Mouse (Mus musculus) spleen, adult 18-20 months (tissue): ENCODE measurements around the gene Sned1.
"Not testable (repeated sequence)": the region's sequence is repeated elsewhere in the genome, so short reads cannot be mapped to it uniquely, and the experiment has no call there.

Source experiments
- DNase-seq, 2 experiments: peaks; one replicate each; pipeline ENCODE4 v3.0.0; 2022; ENCODE audit warnings: mixed read lengths in 2 of 2

Sned1 gene

DNA sequence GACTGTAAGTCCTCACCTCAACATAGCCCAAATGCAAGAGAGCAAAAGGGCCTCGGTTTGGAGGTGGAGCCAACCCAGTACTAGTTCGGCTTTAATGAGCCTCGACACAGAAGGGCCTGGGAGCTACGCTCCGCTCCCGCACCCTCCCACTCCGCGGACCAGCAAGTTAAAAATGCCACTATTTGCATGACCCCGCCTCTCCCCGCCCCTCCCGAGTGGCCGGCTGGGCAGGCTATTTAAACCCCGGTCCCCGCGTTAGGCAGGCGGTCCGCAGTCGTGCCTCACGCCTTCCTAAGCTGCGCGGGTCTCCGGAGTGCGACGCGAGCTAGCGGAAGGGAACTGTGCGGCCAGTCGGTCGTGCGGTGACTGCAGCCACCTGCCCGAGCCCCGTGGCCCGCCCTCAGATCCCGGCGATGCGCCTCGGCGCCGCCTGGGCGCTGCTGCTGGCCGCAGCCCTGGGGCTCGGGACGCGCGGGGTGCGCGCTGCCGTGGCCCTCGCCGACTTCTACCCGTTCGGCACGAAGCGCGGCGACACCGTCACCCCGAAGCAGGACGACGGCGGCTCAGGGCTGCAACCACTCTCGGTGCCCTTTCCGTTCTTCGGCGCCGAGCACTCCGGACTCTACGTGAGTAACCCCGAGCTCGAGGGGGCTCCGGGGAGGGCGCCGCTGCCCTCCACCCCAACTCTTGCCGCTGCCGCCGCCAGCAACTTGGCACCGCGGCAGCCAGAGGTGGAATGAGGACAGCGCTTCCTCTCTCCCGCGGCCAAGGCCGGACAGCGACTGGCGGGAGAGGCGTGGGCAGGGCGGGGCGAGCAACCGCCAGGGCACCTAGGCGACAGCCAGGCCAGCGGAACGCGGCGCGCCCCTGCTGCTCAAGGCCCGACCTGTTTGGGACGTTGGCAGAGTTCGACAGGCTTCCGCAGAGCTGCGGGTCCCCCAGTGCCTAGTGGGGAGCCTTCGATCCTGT lies at the start of gene Sned1:
Gene Sned1 (plus strand): TSS at position 266 of the 969 bp plus-strand sequence.
- peak; percentile 66 to 70 for DNase-seq

DNA sequence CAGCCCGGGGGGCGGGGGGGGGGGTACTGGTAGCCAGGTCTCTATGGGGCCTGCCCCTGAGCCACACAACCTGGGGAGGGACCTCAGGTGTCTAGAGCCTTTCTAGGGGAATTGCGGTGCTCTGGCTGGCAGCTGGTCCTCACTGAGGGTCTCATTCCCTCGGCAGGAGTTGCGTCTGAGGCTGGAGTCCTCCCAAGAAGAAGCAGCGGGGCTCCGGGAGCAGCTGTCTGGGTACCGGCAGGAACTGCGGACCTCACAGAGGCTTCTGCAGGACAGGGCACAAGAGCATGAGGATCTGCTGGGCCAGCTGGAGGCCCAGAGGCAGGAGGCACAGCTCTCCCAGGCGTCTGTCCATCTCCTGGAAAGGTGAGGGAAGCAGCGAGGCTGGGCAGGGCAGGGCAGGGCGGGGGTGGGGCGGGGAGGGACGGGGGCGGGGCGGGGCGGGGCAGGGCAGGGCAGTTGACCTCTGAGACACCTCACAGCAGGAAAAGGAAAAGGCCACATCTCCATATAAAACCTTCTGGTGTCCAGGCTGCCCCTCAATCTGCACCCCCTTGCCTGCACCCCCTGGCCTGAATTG lies 44.8 kb upstream of the Sned1 start:
- no peak for DNase-seq

DNA sequence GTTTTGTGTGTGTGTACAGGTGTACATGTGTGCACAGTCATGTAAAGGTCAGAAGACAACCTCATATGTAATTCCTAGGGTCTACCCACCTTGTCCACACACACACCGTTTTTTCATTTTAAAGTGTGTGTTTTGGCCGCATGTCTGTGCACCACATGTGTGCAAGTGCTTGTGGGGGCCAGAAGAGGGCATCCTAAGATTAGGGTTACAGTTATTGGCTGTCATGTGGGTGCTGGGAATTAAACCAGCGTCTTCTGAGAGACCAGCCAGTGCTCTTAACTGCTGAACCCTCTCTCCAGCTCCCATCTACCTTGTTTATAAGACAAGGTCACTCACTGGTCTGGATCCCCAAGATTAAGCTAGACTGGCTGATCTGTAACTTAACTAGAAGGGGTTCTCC lies 40.7 kb upstream of the Sned1 start:
- no peak for DNase-seq

DNA sequence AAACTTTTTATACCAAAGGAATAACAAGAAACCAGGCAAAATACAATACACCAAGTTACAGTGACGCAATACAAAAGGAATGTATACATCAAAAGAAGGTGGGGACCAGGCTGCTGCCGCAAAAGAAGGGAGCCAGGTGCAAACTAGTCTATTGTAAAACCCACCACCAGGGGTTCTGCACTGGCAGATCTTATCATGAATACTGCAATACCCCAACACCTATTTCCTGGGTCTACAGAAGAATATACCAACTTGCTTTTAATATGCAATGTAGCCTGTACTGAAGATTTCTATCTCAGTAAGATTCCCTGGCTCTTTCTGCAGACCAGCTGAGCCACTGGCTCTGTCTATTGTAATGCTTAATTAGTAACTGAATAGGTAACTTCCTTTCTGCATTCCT lies 38.2 kb upstream of the Sned1 start:
- not testable (repeated sequence) for DNase-seq

DNA sequence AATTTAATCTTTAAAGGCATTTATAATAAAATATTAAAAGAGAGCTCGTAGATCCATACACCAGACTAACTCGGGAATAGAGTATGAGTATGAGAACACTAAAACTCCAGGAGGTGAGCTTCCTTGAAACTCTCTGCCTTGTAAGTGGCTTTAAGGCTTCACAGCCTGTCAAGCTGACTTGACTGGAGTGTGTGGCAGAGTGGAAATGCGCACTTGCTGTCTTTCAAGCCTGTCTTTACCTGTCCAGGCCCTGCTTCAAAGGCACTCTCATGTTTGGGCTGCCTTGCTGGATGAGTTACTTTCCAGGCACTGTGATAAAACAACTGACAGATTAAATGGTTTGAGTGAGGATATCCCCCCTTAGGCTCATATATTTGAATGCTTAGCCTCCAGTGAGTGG lies 37.7 kb upstream of the Sned1 start:
- no peak for DNase-seq

DNA sequence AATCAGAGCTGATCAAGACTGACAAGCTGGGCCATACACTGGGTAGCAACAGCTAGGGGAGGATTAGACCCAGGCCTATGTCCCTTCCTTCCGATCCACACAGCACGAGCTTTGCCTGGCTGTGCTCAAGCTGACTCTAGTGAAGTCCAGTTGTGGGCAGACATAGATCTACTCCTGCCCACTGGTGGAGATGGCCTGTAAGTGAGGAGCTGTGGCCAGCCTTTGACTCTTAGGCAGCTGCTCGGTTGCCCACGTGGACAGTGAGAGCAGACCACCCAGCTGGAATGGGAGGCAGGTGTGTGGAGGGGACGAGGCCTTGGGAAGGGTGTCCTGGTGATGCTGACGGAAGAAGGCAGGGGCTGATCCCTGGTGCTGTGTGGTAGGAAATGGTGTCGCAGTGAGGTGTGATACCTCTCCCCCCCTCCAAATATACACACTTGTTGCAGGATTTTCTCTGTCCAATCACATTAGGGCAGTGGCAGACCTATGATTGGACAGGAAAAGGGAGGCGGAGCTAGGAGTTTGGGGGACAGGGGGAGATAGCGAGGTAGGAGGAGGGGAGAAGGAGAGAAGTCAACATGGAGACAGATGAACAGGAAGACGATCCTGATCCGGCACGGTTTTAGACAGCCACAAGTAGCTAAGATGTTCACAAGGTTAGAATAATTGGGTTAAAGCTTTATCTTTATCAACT lies 29.2 kb upstream of the Sned1 start:
- DNase-seq = no peak

DNA sequence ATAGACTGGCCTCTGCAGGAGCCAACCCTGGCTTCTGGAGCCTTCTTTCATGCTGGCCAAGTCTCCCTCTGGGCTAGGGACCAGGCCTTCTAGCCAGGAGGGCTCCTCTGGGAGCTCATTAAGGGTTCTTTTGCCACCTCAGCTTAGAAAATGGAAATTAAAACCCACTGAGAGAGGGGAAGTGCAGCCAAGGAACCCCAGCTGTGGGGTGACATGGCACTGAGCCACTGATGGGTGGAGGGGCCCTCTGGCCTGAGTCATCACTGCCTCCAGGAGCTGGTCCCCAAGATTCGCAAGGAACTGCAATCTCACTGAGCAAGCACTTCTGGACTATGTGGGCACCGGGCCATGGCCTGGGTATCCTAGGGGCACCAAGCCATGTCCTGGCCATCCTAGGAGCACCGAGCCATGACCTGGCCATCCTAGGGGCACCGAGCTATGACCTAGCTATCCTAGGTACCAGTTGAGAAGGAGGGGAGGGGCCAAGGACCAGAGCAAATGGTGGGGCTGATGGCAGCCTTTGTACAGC lies 28.0 kb upstream of the Sned1 start:
- no peak for DNase-seq

DNA sequence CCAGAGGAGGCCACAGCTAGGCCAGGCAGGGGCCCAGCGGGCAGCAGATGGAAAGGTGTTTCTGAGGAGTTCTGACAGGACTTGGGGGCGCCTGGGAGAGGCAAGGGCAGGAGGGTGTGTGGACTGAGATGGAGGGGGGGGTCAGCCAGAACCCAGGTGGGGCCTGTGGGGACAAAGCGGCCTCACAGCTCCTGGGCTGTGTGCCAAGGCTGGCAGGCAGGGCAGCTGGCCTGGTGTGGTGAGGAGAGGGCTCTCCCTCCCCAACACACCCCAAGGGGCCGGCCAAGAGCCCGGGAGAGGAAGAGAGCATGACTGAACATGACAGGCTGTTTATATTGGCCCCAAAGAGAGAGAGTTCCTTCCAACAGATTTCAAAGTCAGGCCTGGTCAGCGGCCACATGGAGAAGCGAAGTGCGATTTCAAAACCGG lies 25.4 kb upstream of the Sned1 start:
- peak in 1 of 2 experiments; percentile 15 for DNase-seq

DNA sequence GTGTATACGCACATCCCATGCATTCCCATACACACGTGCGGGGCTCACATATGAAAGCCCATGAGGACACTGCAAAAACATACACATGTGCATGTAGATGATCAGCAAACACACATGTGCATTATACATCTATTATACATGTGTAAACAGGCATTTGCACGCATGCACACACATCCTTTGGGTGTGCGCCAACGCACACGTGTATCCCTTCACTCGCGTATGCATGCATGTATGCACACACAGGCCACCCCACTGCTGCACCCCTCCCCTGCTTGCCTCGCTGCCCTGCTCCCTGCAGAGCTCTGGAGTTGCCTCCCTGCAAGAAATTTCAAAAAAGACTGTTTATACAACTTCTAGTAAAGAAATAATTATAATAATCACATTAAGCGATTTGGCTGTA lies 24.6 kb upstream of the Sned1 start:
- DNase-seq = no peak

DNA sequence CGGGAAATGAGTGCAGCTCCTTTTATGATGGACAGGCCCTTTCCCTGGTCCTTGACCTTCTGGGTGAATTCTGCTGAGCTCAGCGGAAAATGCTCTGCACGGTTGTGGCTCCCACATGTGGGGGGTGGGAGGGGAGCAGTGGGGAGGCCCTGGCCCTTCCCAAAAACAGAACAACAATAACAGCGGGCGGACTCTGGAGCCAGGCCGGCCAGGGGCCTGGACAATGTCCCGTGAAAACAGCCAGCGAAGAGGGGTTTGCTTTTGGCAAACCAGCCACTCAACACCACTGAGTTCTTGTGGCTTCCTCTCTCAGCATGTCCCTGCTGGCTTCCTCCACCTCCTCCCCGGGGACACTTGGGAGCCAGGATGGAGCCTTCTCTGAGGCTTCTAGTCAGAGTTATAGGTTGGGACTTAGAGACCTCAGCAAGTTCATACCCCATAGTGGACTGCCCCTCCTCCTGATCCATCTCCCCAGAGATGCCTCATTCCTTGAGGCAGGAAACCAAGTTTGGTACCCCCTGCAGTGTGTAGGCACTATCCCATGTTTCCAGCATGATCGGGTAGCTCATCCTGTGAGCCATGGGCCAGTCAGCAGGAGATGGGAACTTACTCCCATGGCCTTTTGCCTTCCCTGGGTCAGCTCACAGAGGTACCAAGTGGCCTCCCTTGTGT lies 24.0 kb upstream of the Sned1 start:
- peak in 1 of 2 experiments; percentile 39 for DNase-seq

DNA sequence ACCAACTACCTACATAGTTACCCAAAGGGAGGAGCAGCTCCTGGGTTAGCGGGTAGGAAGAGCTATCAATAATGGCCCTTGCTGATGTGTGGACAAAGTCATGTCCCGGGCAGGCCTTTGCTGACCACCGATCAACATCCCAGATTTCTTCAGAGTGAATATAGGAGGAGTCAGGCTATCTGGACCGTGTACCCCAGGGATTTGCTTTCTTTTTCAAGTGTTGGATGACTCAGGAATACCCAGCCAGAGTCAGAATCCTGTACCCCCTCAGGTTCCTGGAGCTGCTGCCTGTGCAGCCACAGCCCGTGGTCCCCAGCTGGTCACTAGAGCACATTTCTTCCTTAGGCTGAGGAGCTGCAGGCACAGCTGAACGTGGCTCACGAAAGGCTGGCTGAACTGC lies 23.2 kb upstream of the Sned1 start:
- no peak for DNase-seq

DNA sequence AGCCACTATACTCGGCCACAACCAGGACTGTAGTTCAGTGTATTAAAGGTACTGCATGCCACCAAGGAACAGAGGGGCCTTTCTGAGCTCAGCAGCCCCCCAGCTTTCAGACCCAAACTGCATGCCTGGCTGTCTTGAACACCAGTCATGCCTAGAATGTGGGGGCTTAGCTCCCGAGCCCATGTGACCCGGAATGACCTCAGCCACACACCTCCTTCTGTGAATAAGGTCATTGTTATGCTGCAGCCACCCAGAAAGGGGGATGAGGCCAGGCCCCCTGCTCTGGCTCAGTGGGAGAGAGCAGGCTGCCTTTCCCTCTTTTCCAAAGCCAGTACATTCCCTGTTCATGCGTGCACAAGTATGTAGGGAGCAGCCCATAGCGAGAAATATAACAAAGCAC lies 21.0 kb upstream of the Sned1 start:
- DNase-seq = no peak

DNA sequence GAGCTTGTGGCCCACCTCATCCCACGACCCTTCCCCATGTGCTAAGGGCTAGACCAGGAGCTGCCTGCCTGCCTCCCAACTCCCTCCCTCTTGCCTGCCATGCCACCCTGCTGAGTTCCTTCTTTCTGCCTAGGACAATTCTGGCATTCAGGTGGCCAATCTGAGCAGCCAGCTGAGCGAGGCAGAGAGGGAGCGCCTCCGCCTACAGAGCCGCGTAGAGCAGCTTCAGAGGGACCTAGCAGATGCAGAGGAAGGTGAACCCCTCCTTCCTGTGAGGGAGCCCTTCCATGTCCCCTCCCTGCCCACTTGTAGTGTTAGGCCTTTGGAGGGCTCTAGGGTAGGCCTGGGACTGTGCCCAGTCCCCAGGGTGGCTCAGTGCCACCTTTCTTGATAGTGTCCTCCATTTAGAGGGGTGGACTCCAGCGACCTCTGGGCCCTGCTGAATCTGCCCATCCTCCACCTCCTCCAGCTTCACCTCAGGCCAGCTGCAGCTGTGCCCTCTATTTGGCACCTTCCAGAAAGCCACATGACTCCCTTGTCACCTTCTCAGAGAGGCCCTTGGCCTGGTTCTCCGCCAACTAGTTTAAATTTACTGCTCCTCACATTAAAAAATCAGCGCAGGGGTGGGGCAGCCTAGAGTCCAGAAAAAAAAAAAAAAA lies 18.7 kb upstream of the Sned1 start:
- DNase-seq = no peak

DNA sequence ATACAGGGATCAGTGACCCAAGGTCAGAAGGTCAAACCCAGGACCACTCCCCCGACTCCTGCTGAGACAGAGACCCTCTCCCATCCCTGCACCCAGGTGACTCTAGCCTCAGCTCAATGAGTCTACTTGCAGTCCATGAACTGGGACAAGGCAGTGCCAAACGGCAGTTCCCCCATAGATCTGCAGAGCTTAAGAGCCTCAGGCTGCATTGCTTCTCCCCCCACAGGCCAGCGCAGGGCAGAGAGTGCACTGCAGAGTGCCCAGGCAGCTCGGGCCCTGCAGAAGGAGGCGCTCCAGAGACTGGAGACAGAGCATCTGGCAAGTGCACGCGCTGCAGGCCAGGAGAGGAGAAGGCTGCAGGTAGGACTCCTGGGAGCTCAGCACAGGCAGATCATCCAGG lies 18.1 kb upstream of the Sned1 start:
- no peak for DNase-seq

DNA sequence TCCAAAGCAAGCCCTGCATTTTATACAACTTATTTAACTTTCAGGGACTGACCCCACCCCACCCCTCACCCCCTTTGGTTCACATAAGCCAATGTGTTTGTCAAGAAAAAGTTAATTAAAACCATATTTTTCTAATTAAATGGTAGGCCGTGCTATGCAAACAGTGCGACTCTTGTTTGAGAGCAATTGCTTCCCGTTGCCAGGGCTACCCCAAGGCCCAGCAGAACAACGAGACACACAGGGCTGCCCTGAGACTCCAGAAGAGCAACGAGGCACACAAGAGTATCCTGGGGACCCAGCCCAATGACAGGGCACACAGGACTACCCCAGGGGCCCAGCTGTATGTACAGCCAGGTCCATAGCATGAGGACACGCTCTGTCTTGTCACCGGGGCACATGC lies 14.9 kb upstream of the Sned1 start:
- no peak for DNase-seq

DNA sequence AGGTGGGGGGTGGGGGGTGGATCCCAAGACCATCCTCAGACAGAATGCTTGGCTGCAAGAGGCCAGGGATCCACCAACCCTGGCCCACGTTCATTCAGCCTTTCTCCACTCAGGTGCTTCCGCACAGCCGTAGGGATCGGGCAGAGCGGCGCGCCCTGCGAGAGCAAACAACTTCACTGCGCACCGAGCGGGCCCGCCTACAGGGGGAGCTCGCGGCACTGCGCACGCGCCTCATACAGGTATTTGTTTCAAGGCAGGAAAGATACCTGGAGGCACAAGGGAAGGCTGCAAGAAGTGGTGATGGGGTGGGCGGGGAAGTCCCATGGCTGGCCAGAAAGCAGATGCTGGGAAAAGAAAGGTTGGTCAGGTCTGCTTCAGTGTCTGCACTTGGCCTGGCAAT lies 11.7 kb upstream of the Sned1 start:
- peak in 1 of 2 experiments; percentile 68 for DNase-seq

DNA sequence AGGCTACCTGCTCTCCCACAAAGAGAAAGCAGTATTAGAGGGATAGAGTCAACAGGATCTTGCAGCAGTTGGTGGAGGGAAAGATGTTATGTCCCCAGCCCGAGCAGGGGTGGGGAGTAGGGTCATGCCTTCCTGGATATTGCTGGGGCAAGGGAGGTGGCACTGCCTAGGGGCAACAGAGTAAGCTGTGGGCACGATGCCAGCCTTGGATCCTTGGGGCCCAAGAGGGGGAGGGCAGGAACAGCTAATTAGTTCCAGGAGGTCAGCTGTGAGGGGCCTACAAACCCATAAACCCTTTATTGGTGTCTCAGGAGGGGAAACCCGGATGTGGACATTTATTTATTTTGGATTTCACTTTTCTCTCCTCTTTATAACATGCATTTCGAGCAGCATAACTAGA lies 10.4 kb upstream of the Sned1 start:
- no peak for DNase-seq

DNA sequence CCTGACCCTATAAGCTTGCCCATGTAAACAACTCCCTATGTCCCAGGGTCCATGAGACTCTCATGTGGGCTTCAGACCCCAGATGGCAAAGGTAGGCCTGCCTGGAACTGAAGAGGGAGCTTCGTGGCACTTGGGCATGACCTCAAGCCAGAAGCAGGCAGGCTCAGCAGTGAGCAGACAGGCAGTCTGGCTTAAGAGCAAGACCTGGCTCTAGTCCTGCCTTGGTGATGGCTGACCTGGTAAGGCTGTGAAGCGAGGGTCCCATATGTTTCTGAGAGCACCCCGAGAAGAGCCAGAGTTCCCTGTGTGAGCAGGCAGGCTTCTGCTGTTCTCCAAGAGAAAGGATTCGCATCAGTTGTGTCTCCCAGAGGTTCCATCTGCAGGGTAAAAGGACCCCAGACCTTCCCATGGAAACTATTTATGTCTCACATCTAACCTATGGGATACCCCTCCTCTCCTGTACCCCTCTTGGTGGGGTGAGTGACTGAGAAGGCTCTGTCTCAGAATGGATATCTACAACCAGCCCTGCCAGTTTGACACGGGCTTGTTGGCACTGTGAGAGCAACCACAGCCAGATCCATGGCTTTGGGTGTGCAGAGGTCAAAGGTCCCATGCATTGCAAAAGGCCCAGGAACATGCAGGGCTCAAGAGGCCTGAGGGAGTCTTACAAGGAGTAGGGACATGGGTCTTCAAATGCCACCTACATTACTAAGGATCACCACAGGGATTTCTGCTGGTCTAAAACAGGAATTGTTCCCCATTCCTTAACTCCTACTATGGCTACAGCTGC lies 9.7 kb upstream of the Sned1 start:
- DNase-seq = no peak

DNA sequence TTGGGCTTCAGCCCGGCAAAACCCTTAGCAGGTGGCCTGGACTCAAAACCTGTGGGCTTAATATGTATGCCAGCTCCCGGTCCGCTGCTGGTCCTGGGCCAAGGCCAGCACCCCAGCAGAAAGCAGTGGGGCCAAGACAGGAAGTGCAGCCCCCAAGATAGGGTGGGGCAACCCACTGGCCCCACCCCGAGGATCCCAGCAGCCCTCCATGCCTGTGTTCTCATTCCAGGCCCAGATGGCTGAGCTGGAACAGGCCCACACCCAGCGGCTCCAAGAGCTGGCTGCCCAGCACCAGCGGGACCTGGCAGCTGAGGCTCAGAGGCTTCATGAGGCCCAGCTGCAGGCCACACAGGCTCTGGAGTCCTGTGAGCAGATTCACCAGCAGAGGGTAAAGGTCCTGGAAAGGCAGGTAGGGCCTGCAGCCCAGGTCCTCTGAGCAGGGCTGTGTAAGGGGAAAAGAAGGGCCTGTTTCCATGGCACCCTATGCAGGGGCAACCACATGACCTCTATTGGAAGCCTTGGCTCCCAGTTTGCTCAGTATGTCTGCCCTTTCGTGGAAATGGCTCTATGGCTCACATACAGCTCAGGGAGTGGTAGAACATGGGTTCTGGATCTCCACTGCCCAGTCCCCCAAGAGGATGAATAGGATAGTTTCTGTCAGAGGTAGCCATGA lies 8.2 kb upstream of the Sned1 start:
- DNase-seq = no peak

DNA sequence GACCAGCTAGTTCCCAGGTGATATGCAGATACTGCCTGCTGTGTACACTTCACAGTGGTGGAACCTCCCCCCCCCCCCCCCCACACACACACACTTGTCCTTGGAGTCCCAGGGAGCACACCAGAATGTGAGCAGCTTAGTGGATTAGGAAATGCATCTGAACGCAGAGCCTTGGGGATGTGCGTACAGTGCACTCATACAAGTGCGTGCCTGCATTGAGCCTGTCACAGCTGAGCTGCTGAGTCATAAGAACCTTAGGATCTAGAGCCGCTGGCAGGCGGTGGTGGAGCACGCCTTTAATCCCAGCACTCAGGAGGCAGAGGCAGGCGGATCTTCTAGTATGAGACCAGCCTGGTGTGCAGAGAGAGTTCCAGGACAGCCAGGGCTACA lies 7.7 kb upstream of the Sned1 start:
- DNase-seq = no peak

DNA sequence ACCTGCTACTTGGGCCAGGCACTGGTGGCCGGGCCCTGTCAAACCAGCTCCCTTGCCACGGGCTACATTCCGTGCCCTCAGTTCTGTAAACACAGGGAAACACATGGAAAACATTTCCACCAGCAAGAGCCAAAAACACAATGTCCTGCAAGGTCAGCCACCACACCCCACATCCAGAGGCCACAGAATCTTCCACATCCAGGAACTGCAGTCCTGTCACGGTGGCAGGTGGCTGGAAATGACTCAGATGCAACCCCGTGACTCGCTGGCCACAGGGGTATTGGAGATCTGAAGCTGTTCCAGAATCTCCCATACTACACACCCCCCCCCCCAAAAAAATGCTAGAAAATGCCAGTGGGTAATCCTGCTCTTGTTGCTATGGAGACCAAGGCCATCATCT lies 6.4 kb upstream of the Sned1 start:
- no peak for DNase-seq
